Mouse (Mus musculus): ENCODE measurements at regions not wholly inside any gene's neighbourhood (a gene's known extent, or its start where the extent isn't known, plus 50 kb on each side); places are given as distances from the start of the nearest gene placed in this dataset.

DNA sequence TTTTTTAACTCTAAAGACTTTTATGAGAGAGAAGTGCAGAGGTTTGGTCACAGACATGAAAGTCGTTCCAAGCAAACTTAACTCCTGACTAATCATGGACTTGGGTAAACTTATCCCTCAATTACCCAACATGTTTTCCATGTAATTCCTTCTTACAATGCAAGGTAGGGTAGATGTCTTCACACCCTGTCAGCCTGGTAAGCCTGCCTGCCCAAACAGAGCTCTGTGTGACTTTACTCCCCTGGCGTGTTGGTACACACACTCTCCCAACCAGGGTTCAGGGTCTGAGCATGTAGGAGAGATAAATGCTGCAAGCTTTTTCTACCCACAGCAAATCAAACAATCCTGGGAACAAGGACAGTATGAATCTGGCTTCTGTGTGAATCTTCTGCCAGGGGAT is 192.1 kb upstream of the Camk1g start:
- Histone ChIP-seq H3K4me1 (ENCODE audit: control insufficient read depth, insufficient read depth, low read length) (no peaks in the 10 kb centered on the region), H3K79me2 (replicated peaks; ENCODE audit: control insufficient read depth, insufficient read depth, low read length) (no peaks in the 10 kb centered on the region), H3K36me3 (ENCODE audit: control insufficient read depth, insufficient read depth, low read length) (no peaks in the 10 kb centered on the region), H3K27me3 (ENCODE audit: control insufficient read depth, insufficient read depth, low read length) (no peaks in the 10 kb centered on the region), H3K27ac (no peak overlapping the region), H3K4me3 (no peak overlapping the region), H3K9ac (ENCODE audit: low read depth, low read length) (no peak overlapping the region)
- intact Hi-C loops (cut with DNase I) = no loop called here
- 92% methylated on average over 2 of the region's 2 CpGs for WGBS
- DNase-seq = no peak
- no peak for TF ChIP-seq EP300 (IDR thresholded peaks at IDR 0.05; ENCODE audit: insufficient read depth, low read depth, low read length)
- TF ChIP-seq POLR2A (IDR thresholded peaks at IDR 0.05; ENCODE audit: insufficient read depth, low read depth, low read length) = no peak
- no peak for TF ChIP-seq CTCF (IDR thresholded peaks at IDR 0.05)

DNA sequence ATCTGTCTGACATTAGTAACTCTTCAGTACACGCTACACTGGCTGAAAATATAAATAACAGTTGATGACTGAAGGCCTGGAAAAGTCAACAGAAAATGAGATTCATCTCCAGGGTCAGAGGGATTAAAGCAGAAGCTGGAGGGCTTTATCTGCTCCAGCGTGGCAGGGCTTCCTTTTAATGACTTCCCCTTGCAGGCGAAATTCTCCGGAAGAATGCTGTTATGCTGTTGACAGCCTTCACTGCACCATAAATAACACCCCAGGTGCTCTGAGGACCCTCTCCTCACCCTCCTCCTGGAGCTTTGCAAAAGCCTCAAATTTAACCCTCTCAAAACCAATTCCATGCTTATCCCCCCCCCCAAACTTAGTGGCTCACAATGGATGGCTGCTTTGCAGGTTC is 188.0 kb upstream of the Camk1g start:
- 34% methylated on average over 4 of the region's 4 CpGs for whole genome bisulfite sequencing
- intact Hi-C loops (cut with DNase I) = no loop called here
- no peak for TF ChIP-seq EP300 (IDR thresholded peaks at IDR 0.05; ENCODE audit: insufficient read depth, low read depth, low read length)
- no peak for TF ChIP-seq POLR2A (IDR thresholded peaks at IDR 0.05; ENCODE audit: insufficient read depth, low read depth, low read length)
- no peak for TF ChIP-seq CTCF (IDR thresholded peaks at IDR 0.05)
- Histone ChIP-seq H3K27ac (no peak overlapping the region), H3K79me2 (replicated peaks; ENCODE audit: control insufficient read depth, insufficient read depth, low read length) (no peaks in the 10 kb centered on the region), H3K4me1 (ENCODE audit: control insufficient read depth, insufficient read depth, low read length) (no peaks in the 10 kb centered on the region), H3K4me3 (no peak overlapping the region), H3K27me3 (ENCODE audit: control insufficient read depth, insufficient read depth, low read length) (no peaks in the 10 kb centered on the region), H3K36me3 (ENCODE audit: control insufficient read depth, insufficient read depth, low read length) (no peaks in the 10 kb centered on the region), H3K9ac (ENCODE audit: low read depth, low read length) (no peak overlapping the region)
- DNase-seq = no peak

DNA sequence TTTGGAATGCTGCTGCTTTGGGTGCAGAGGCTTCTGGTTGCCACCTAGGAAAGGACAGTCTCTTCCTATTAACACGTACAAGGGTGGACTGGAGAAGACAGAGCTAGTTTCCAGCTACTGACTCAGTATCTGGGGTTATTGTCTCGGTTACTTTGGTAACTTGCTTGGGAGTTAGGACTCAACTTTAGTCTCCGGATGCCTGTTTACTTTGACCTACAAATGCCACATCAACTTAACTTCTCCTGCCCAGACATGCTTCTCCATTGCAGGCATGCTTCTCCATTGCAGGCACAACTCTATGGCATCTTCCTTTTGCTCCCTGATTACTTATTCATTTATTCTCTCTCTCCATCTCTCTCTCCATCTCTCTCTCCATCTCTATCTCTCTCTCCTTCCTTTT is 184.6 kb upstream of the Camk1g start:
- no peak for DNase-seq
- no peak overlapping the region for H3K4me3 ChIP-seq
- no peaks in the 10 kb centered on the region for H3K79me2 ChIP-seq (replicated peaks; ENCODE audit: control insufficient read depth, insufficient read depth, low read length)
- 80% methylated on average over 3 of the region's 3 CpGs for WGBS
- no peaks in the 10 kb centered on the region for H3K27me3 ChIP-seq (ENCODE audit: control insufficient read depth, insufficient read depth, low read length)
- intact Hi-C loops (cut with DNase I) = no loop called here
- H3K36me3 ChIP-seq (ENCODE audit: control insufficient read depth, insufficient read depth, low read length) = no peaks in the 10 kb centered on the region
- no peaks in the 10 kb centered on the region for H3K4me1 ChIP-seq (ENCODE audit: control insufficient read depth, insufficient read depth, low read length)
- no peak overlapping the region for H3K27ac ChIP-seq
- no peak overlapping the region for H3K9ac ChIP-seq (ENCODE audit: low read depth, low read length)
- no peak for TF ChIP-seq POLR2A (IDR thresholded peaks at IDR 0.05; ENCODE audit: insufficient read depth, low read depth, low read length)
- no peak for TF ChIP-seq EP300 (IDR thresholded peaks at IDR 0.05; ENCODE audit: insufficient read depth, low read depth, low read length)
- no peak for TF ChIP-seq CTCF (IDR thresholded peaks at IDR 0.05)

DNA sequence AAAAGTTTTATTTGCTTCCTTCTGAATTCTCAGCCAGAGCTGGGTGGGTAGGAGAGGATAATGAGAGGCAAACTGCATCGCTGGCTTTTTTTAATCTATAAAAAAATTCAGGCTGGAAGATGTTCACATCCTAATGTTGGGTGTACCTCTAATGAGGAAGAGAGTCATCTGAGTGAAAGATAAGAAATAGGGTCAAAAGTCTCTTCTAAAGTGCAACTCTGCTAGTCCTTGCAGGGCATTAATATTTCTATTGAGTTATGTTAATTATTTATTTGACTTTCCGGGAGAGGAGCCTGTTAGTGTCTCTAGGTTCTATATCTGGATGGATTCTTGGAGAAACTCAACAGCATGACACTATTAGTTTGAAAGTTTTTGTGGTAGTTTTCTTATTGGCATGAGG is 182.2 kb upstream of the Camk1g start:
- intact Hi-C loops (cut with DNase I) = no loop called here
- no peak for DNase-seq
- Histone ChIP-seq H3K27me3 (ENCODE audit: control insufficient read depth, insufficient read depth, low read length) (no peaks in the 10 kb centered on the region), H3K79me2 (replicated peaks; ENCODE audit: control insufficient read depth, insufficient read depth, low read length) (no peaks in the 10 kb centered on the region), H3K27ac (no peak overlapping the region), H3K4me3 (no peak overlapping the region), H3K36me3 (ENCODE audit: control insufficient read depth, insufficient read depth, low read length) (no peaks in the 10 kb centered on the region), H3K9ac (ENCODE audit: low read depth, low read length) (no peak overlapping the region), H3K4me1 (ENCODE audit: control insufficient read depth, insufficient read depth, low read length) (no peaks in the 10 kb centered on the region)
- 79% methylated on average over 2 of the region's 2 CpGs for WGBS
- TF ChIP-seq POLR2A (IDR thresholded peaks at IDR 0.05; ENCODE audit: insufficient read depth, low read depth, low read length) (no peak), CTCF (IDR thresholded peaks at IDR 0.05) (no peak), EP300 (IDR thresholded peaks at IDR 0.05; ENCODE audit: insufficient read depth, low read depth, low read length) (no peak)

DNA sequence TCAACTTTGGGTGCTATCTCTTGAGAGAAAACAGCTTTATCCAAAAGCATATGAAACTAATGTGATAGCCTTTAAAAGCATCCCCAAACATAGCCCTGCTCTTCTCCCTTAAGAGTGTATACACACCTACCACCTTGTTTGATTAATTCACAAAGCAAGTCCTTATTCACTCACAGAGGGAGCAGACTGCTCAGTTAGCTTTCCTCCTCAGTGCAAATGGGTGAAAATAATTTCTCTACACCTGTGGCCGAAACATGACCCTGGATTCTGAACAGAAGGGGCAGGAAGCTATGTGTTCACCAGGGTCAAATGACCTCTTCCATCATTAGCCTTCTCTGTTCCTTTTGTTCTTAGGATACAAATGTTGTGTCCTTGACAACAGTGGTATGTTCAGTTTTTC is 181.2 kb upstream of the Camk1g start:
- H3K9ac ChIP-seq (ENCODE audit: low read depth, low read length) = no peak overlapping the region
- TF ChIP-seq EP300 (IDR thresholded peaks at IDR 0.05; ENCODE audit: insufficient read depth, low read depth, low read length) (no peak), CTCF (IDR thresholded peaks at IDR 0.05) (no peak), POLR2A (IDR thresholded peaks at IDR 0.05; ENCODE audit: insufficient read depth, low read depth, low read length) (no peak)
- no peak overlapping the region for H3K27ac ChIP-seq
- WGBS = 81% methylated on average over 1 of the region's 1 CpGs
- DNase-seq = no peak
- intact Hi-C loops (cut with DNase I) = no loop called here
- no peaks in the 10 kb centered on the region for H3K4me1 ChIP-seq (ENCODE audit: control insufficient read depth, insufficient read depth, low read length)
- H3K36me3 ChIP-seq (ENCODE audit: control insufficient read depth, insufficient read depth, low read length) = no peaks in the 10 kb centered on the region
- no peak overlapping the region for H3K4me3 ChIP-seq
- no peaks in the 10 kb centered on the region for H3K27me3 ChIP-seq (ENCODE audit: control insufficient read depth, insufficient read depth, low read length)
- H3K79me2 ChIP-seq (replicated peaks; ENCODE audit: control insufficient read depth, insufficient read depth, low read length) = no peaks in the 10 kb centered on the region

DNA sequence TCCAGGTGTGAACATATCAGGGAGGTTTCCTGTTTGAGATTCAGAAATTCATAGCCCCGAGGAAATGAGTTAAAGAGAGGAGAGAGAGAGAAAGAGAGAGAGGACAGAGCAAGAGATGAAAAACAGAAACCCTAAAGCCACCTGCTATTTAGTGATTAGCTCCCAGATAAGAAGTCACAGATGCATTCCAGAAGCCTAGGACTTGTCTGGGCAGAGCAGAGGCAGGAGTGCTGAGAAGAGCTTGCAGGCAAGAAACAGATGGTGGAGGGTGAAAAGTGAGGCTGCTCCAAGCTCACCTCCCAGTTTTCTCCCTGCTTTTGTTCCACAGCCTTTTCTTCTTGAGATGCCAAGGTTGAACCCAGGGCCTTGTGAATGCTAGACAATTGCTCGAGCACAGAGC is 180.7 kb upstream of the Camk1g start:
- Histone ChIP-seq H3K79me2 (replicated peaks; ENCODE audit: control insufficient read depth, insufficient read depth, low read length) (no peaks in the 10 kb centered on the region), H3K36me3 (ENCODE audit: control insufficient read depth, insufficient read depth, low read length) (no peaks in the 10 kb centered on the region), H3K27me3 (ENCODE audit: control insufficient read depth, insufficient read depth, low read length) (no peaks in the 10 kb centered on the region), H3K27ac (no peak overlapping the region), H3K4me3 (no peak overlapping the region), H3K4me1 (ENCODE audit: control insufficient read depth, insufficient read depth, low read length) (no peaks in the 10 kb centered on the region), H3K9ac (ENCODE audit: low read depth, low read length) (no peak overlapping the region)
- TF ChIP-seq CTCF (IDR thresholded peaks at IDR 0.05) (no peak), POLR2A (IDR thresholded peaks at IDR 0.05; ENCODE audit: insufficient read depth, low read depth, low read length) (no peak), EP300 (IDR thresholded peaks at IDR 0.05; ENCODE audit: insufficient read depth, low read depth, low read length) (no peak)
- DNase-seq = no peak
- intact Hi-C loops (cut with DNase I) = no loop called here
- WGBS = 30% methylated on average over 2 of the region's 2 CpGs
